Mouse (Mus musculus) embryo, embryonic 9.5 days (tissue): ENCODE measurements around the gene Egfl8.

Source experiments
- DNase-seq: peaks from one replicate; pipeline ENCODE4 v3.0.0-alpha.2; 2017; ENCODE audit errors: extremely low spot score

Egfl8 gene

DNA sequence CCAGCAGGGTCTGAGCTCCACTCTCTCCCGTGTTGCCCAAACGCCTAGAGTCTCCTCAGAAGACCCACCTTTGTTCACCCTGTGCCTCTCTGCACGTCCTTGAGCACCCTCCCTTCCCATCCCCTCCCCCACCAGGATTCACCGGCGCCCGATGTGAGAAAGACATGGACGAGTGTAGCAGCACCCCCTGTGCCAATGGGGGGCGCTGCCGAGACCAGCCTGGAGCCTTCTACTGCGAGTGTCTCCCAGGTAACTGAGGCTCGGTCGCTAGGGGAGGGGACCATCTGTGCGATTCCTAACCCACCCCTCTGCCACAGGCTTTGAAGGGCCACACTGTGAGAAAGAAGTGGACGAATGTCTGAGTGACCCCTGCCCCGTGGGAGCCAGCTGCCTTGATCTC lies 43.4 kb downstream of the Egfl8 start:
- DNase-seq: no peak

DNA sequence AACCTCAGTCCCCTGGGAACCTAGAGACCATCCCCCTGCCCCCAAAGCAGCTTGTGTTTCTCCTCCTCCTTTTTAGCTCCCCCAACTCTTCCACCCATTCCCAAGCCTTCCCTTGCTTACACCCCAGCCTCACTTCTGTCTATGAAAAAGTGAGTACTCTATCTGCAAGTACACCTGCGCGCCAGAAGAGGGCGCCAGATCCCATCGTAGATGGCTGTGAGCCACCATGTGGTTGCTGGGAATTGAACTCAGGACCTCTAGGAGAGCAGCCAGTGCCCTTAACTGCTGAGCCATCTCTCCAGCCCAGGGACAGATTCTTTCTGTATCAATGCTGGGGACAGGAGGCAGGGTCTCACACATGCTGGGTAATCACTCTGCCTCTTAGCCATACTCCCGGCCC lies 43.9 kb downstream of the Egfl8 start:
- DNase-seq: no peak

- DNase-seq: no peak
Measured at GRCm38 (mm10) chr17:34569919-34570318, 45.9 kb downstream of the Egfl8 start.

DNA sequence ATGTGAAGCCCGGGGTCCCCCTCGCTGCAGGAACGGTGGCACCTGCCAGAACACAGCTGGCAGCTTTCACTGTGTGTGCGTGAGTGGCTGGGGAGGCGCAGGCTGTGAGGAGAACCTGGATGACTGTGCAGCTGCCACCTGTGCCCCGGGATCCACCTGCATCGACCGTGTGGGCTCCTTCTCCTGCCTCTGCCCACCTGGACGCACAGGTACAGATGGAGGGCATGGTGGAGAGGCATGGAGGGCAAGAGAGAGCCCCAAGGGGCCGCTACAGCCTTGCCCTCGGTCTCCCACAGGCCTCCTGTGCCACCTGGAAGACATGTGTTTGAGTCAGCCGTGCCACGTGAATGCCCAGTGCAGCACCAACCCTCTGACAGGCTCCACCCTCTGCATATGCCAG lies 47.4 kb downstream of the Egfl8 start:
- DNase-seq: no peak

DNA sequence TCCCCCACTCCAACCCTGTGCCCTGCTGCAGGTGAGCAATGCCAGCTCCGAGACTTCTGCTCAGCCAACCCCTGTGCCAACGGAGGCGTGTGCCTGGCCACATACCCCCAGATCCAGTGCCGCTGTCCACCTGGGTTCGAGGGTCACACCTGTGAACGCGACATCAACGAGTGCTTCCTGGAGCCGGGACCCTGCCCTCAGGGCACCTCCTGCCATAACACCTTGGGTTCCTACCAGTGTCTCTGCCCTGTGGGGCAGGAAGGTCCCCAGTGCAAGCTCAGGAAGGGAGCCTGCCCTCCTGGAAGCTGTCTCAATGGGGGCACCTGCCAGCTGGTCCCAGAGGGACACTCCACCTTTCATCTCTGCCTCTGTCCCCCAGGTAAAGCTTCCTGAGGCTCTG lies 48.5 kb downstream of the Egfl8 start:
- no peak for DNase-seq

DNA sequence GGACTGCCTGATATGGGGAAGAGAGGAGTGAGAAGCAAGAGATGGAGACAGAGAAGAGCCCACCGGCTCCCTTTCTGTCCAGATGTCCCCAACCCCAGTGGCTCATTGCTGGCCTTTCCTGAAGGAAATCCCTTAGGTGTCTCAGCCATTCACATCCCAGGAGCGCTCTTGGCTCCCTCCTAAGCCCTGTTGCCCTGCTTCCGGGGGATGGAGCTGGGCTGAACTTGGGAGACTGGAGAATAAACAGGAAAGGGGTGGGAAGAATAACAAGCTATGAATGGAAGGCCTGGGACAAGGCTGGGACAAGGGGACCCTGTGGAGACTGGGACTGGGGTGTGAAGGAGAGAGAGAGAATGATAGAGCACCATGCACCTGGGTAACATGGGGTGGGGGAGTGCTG lies 51.0 kb downstream of the Egfl8 start:
- DNase-seq: no peak

GRCm38 (mm10) chr17:34564003-34564421 lies 51.8 kb downstream of the Egfl8 start, which contains the start of gene Notch4:
Notch4 (plus strand) TSS chr17:34564268.
- DNase-seq: peak; percentile 24

GRCm38 (mm10) chr17:34563354-34563753 lies 52.4 kb downstream of the Egfl8 start:
- no peak for DNase-seq
